Mouse (Mus musculus) ovary, adult 10 weeks (tissue): ENCODE measurements around the gene Tas2r107. TPM values are rescaled to one million over a fixed set of nuclear protein-coding genes. Genes with fewer than 3 reads are reported as not detected.

Source experiments
- polyA plus RNA-seq: library from polyadenylated mRNA; stranded (reverse); fragments of 350-450 nt; fragmentation: Illumina TruSeq; extraction: RNeasy Lipid Tissue Mini Kit (QIAGEN cat#74804); gene quantifications from one replicate; pipeline ENCODE4 v1.2.3, GENCODE M21; 2014

Gene Tas2r107
- polyA plus RNA-seq, result not detected

GRCm38 (mm10) chr6:131660049-131660448, at the start of gene Tas2r107:
TSS of gene Tas2r107 (minus strand) at chr6:131660149.

GRCm38 (mm10) chr6:131689963-131690362, 30.0 kb upstream of the Tas2r107 start, which contains the start of gene Tas2r114:
TSS of gene Tas2r114 (minus strand) at chr6:131690063.

GRCm38 (mm10) chr6:131687395-131687794, 27.4 kb upstream of the Tas2r107 start, which contains the start of gene Tas2r105:
TSS of gene Tas2r105 (minus strand) at chr6:131687495.

GRCm38 (mm10) chr6:131685644-131686043, 25.7 kb upstream of the Tas2r107 start, which contains the start of gene Tas2r104:
TSS of gene Tas2r104 (minus strand) at chr6:131685744.

GRCm38 (mm10) chr6:131678786-131679185, 18.8 kb upstream of the Tas2r107 start, which contains the start of gene Tas2r106:
TSS of gene Tas2r106 (minus strand) at chr6:131678886.

GRCm38 (mm10) chr6:131630812-131631211, 29.1 kb downstream of the Tas2r107 start, which contains the start of gene Tas2r130:
TSS of gene Tas2r130 (minus strand) at chr6:131630912.

Other genes with a start within 250 kb of the Tas2r107 start
- not detected for gene 5430401F13Rik, start 173.7 kb downstream of the Tas2r107 start, polyA plus RNA-seq
- gene Gm6619, start 173.7 kb downstream of the Tas2r107 start, polyA plus RNA-seq, result not detected
- gene Tas2r130, start 29.2 kb downstream of the Tas2r107 start, polyA plus RNA-seq, result not detected
- not detected for gene Tas2r106, start 18.7 kb upstream of the Tas2r107 start, polyA plus RNA-seq
- not detected for gene Tas2r104, start 25.6 kb upstream of the Tas2r107 start, polyA plus RNA-seq
- gene Tas2r105, start 27.3 kb upstream of the Tas2r107 start, polyA plus RNA-seq, result not detected
- gene Tas2r114, start 29.9 kb upstream of the Tas2r107 start, polyA plus RNA-seq, result not detected